Mouse (Mus musculus) myocyte (in vitro differentiated cells): ENCODE measurements around the gene Hs6st3.

Source experiments
- E2F4 ChIP-seq: IDR thresholded peaks from one replicate; pipeline ENCODE4 v1.6.1; 2011; ENCODE audit warnings: mild to moderate bottlenecking, control low read depth, moderate library complexity; ENCODE audit not compliant: insufficient read depth
- MAX ChIP-seq: IDR thresholded peaks from one replicate; pipeline ENCODE4 v1.6.1; 2011; ENCODE audit warnings: low read depth, mild to moderate bottlenecking, control low read depth
- MYOD1 ChIP-seq, 3 experiments: IDR thresholded peaks; one replicate each; pipeline ENCODE4 v1.6.1; 2011; ENCODE audit warnings: control low read depth in 2 of 3, low read depth in 2 of 3, mild to moderate bottlenecking in 2 of 3, moderate library complexity in 1 of 3; ENCODE audit not compliant: insufficient read length in 2 of 3, control insufficient read depth in 1 of 3
- MYOG ChIP-seq, 3 experiments: IDR thresholded peaks; one replicate each; pipeline ENCODE4 v1.6.1; 2011; ENCODE audit warnings: control low read depth in 2 of 3, low read depth in 2 of 3, mild to moderate bottlenecking in 2 of 3; ENCODE audit not compliant: insufficient read length in 2 of 3, control insufficient read depth in 1 of 3, insufficient read depth in 1 of 3
- POLR2A ChIP-seq: IDR thresholded peaks from one replicate; pipeline ENCODE4 v1.6.1; 2011; ENCODE audit warnings: low read depth, mild to moderate bottlenecking, control low read depth, moderate library complexity; ENCODE audit not compliant: insufficient read length
- POLR2AphosphoS2 ChIP-seq: IDR thresholded peaks from one replicate; pipeline ENCODE4 v1.6.1; 2011; ENCODE audit warnings: low read depth, control low read depth; ENCODE audit not compliant: insufficient read length
- REST ChIP-seq: IDR thresholded peaks from one replicate; pipeline ENCODE4 v1.6.1; 2011; ENCODE audit warnings: mild to moderate bottlenecking, control low read depth, moderate library complexity; ENCODE audit not compliant: insufficient read depth, insufficient read length
- SRF ChIP-seq: IDR thresholded peaks from one replicate; pipeline ENCODE4 v1.6.1; 2011; ENCODE audit warnings: low read depth; ENCODE audit not compliant: control insufficient read depth, insufficient read length
- TCF12 ChIP-seq: IDR thresholded peaks from one replicate; pipeline ENCODE4 v1.6.1; 2011; ENCODE audit warnings: mild to moderate bottlenecking, control low read depth; ENCODE audit not compliant: poor library complexity, insufficient read depth, severe bottlenecking
- TCF3 ChIP-seq: IDR thresholded peaks from one replicate; pipeline ENCODE4 v1.6.1; 2011; ENCODE audit warnings: low read depth, control low read depth; ENCODE audit not compliant: insufficient read length
- USF1 ChIP-seq: IDR thresholded peaks from one replicate; pipeline ENCODE4 v1.6.1; 2011; ENCODE audit warnings: low read depth, mild to moderate bottlenecking, control low read depth, moderate library complexity

DNA sequence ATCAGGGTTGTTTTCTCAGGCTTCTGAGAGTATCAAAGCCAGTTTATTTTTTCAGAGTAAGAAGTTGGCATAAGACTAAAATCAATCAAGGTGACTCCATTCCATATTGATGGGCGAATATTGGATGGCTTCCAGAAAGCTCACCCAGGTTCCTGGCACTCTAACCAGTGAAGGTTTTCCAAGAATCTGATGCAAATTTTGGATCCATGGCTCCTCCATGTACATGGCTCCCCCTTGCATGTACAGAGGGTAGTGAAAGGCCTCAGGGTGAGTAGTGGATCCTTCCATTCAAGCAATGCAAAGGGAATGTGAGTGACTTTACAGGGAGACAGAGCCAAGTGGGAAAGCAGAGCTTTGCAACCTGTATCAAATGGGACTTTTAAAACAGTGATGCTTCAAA is 603.6 kb downstream of the Hs6st3 start:
- no peak for TF ChIP-seq POLR2A
- no peak for TF ChIP-seq TCF12
- TF ChIP-seq USF1 = no peak
- no peak for TF ChIP-seq POLR2AphosphoS2
- no peak for TF ChIP-seq MYOD1 (IDR thresholded peaks at IDR 0.05; ENCODE audit: control insufficient read depth in 1 of 3, insufficient read length in 2 of 3, low read depth in 2 of 3)
- TF ChIP-seq SRF = no peak
- no peak for TF ChIP-seq MYOG (IDR thresholded peaks at IDR 0.05; ENCODE audit: control insufficient read depth in 1 of 3, insufficient read depth in 1 of 3, insufficient read length in 2 of 3, low read depth in 2 of 3)
- TF ChIP-seq MAX = no peak
- TF ChIP-seq REST = no peak
- TF ChIP-seq TCF3 = no peak
- no peak for TF ChIP-seq E2F4
